Mouse (Mus musculus) liver, embryonic 12.5 days (tissue): ENCODE results near the gene Spp2. TPM values are rescaled to one million over a fixed set of nuclear protein-coding genes. Genes with fewer than 3 reads are reported as not detected.

ENCODE experiments used
- ATAC-seq: fragments of 200-750 bp; cut with Nextera tagmentation; 2 replicates; pipeline ENCODE4 v1.8.0; 2017; ENCODE audit warnings: moderate number of reproducible peaks, mild to moderate bottlenecking, moderate library complexity
- H3K27ac ChIP-seq: fragments of 300-500 bp; sonication (generic); 2 replicates; pipeline ENCODE4 v1.5.1; 2016; ENCODE audit warnings: mild to moderate bottlenecking
- H3K27me3 ChIP-seq: fragments of 300-500 bp; sonication (generic); replicated peaks from 2 replicates; pipeline ENCODE4 v1.6.1; 2016; ENCODE audit warnings: mild to moderate bottlenecking, moderate library complexity
- H3K36me3 ChIP-seq: fragments of 300-500 bp; sonication (generic); 2 replicates; pipeline ENCODE4 v1.6.1; 2016; ENCODE audit warnings: mild to moderate bottlenecking, moderate library complexity
- H3K4me1 ChIP-seq: fragments of 300-500 bp; sonication (generic); 2 replicates; pipeline ENCODE4 v1.6.1; 2016
- H3K4me2 ChIP-seq: fragments of 300-500 bp; sonication (generic); 2 replicates; pipeline ENCODE4 v1.6.1; 2016; ENCODE audit warnings: mild to moderate bottlenecking, moderate library complexity
- H3K4me3 ChIP-seq: fragments of 300-500 bp; sonication (generic); 2 replicates; pipeline ENCODE4 v1.5.1; 2016; ENCODE audit warnings: mild to moderate bottlenecking, moderate library complexity
- H3K9ac ChIP-seq: fragments of 300-500 bp; sonication (generic); 2 replicates; pipeline ENCODE4 v1.6.1; 2016; ENCODE audit warnings: mild to moderate bottlenecking, moderate library complexity
- H3K9me3 ChIP-seq: fragments of 300-500 bp; sonication (generic); replicated peaks from 2 replicates; pipeline ENCODE4 v1.6.1; 2016; ENCODE audit warnings: mild to moderate bottlenecking, moderate library complexity
- WGBS: fragments of 180-500 bp; shearing (Covaris S2); methylation state at CpG from one replicate; pipeline ENCODE4 v1.1.7; 2016; ENCODE audit not compliant: insufficient replicate concordance; 5-methylcytosine and 5-hydroxymethylcytosine counted together
- polyA plus RNA-seq: library from polyadenylated mRNA; unstranded; fragments of >200 nt; fragmentation: Nextera tagmentation; extraction: Ambion mirVana; gene quantifications from 2 replicates; pipeline ENCODE4 v1.2.1, GENCODE M21; 2016

The Spp2 gene
- polyA plus RNA-seq, 1 experiment from 2014 or later = 113 TPM

- no peak overlapping the region for H3K4me2 ChIP-seq
- no peaks in the 10 kb centered on the region for H3K27me3 ChIP-seq
These were observed 67.8 kb downstream of the Spp2 start for GRCm38 (mm10) chr1:88474598-88474997.

DNA sequence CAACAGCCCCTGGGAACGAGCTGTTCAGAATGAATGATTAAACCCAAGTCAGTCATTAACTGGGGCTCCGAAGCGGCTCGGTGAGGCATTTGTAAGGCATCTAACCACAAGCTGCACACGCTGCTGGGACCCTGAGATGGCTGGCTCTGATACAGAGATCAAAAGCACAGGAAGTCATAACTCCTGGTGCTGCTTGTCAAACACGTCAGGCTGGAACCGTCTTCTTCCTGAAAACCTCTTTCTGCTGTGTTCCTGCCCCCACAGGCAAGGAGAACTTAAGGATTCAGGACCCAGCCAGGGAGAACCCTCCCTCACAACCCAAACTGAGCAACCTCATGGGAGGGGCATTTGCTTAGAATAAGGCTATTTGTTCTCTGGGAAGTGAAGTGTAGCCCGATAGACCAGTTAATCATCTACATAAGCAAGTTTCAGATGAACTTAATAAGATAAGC is 68.8 kb downstream of the Spp2 start:
- 0 out of 2 replicates have a peak overlapping the region, but pooled peaks have one; percentile 1 for H3K27ac ChIP-seq
- H3K4me3 ChIP-seq = no peak overlapping the region
- peak; percentile 32 for ATAC-seq
- H3K9me3 ChIP-seq = no peaks in the 10 kb centered on the region
- no peaks in the 10 kb centered on the region for H3K36me3 ChIP-seq
- 5% methylated on average over 8 of the region's 8 CpGs for WGBS
- H3K9ac ChIP-seq = no peak overlapping the region; the same call in 1 of the 2 replicates
- H3K27me3 ChIP-seq = no peaks in the 10 kb centered on the region
- no peak overlapping the region for H3K4me2 ChIP-seq
- H3K4me1 ChIP-seq = peaks cover 27% of the 10 kb centered on the region

More at GRCm38 (mm10) chr1:88474598-88474997, 67.8 kb downstream of the Spp2 start:
- H3K9me3 ChIP-seq = no peaks in the 10 kb centered on the region
- no peak overlapping the region for H3K4me3 ChIP-seq
- no peak overlapping the region for H3K9ac ChIP-seq
- no peak for ATAC-seq
- WGBS = 33% methylated on average over 7 of the region's 7 CpGs
- H3K27ac ChIP-seq = no peak overlapping the region
- no peaks in the 10 kb centered on the region for H3K36me3 ChIP-seq
- peaks cover 27% of the 10 kb centered on the region for H3K4me1 ChIP-seq

Other genes starting within 250 kb of the Spp2 start
- not detected in 2 replicates for gene Ugt1a5, start 240.9 kb upstream of the Spp2 start, polyA plus RNA-seq
- not detected in 2 replicates for gene Ugt1a2, start 206.4 kb upstream of the Spp2 start, polyA plus RNA-seq
- 11.9 and 13.8 TPM in 2 replicates for gene Dnajb3, start 201.2 kb upstream of the Spp2 start, polyA plus RNA-seq
- not detected in 2 replicates for gene Ugt1a1, start 195.0 kb upstream of the Spp2 start, polyA plus RNA-seq
- 0.46 and 0.61 TPM in 2 replicates for gene Mroh2a, start 180.0 kb upstream of the Spp2 start, polyA plus RNA-seq
- 104 and 106 TPM in 2 replicates for gene Hjurp, start 129.3 kb upstream of the Spp2 start, polyA plus RNA-seq
- gene Trpm8, start 129.3 kb upstream of the Spp2 start, polyA plus RNA-seq = not detected in 2 replicates
- gene Glrp1, start 103.1 kb downstream of the Spp2 start, polyA plus RNA-seq = 0.24 TPM in 1 of 2 replicates, not detected in the other